Mouse (Mus musculus): ENCODE results near the gene Gm43191. TPM values are rescaled to one million over a fixed set of nuclear protein-coding genes. Genes with fewer than 3 reads are reported as not detected.

Gene Gm43191
- polyA plus RNA-seq, 1 experiment from 2014 or later: not detected

GRCm38 (mm10) chr3:116637693-116638476 lies 43.2 kb downstream of the Gm43191 start:
- Histone ChIP-seq H3K4me2 (no peak overlapping the region), H3K27ac (replicated peaks) (no peak overlapping the region), H3K9ac (no peak overlapping the region), H3K9me3 (no peaks in the 10 kb centered on the region), H3K27me3 (no peaks in the 10 kb centered on the region), H3K36me3 (peaks cover 89% of the 10 kb centered on the region), H3K4me3 (no peak overlapping the region), H3K4me1 (replicated peaks) (no peaks in the 10 kb centered on the region)
- no peak for ATAC-seq (ENCODE audit: low read depth)
- WGBS: 89% methylated on average over 9 of the region's 9 CpGs

GRCm38 (mm10) chr3:116635799-116636198 lies 45.3 kb downstream of the Gm43191 start:
- H3K27ac ChIP-seq (replicated peaks): no peak overlapping the region
- no peak overlapping the region for H3K4me2 ChIP-seq
- WGBS: 68% methylated on average over 5 of the region's 5 CpGs
- ATAC-seq (ENCODE audit: low read depth): no peak
- no peak overlapping the region for H3K4me3 ChIP-seq
- H3K36me3 ChIP-seq: peaks cover 87% of the 10 kb centered on the region
- H3K4me1 ChIP-seq (replicated peaks): no peaks in the 10 kb centered on the region
- H3K9ac ChIP-seq: no peak overlapping the region
- no peaks in the 10 kb centered on the region for H3K27me3 ChIP-seq
- no peaks in the 10 kb centered on the region for H3K9me3 ChIP-seq

GRCm38 (mm10) chr3:116634853-116635252 lies 46.2 kb downstream of the Gm43191 start:
- Histone ChIP-seq H3K4me3 (no peak overlapping the region), H3K9ac (no peak overlapping the region), H3K9me3 (no peaks in the 10 kb centered on the region), H3K36me3 (peaks cover 82% of the 10 kb centered on the region), H3K27me3 (no peaks in the 10 kb centered on the region), H3K27ac (replicated peaks) (no peak overlapping the region), H3K4me1 (replicated peaks) (no peaks in the 10 kb centered on the region), H3K4me2 (no peak overlapping the region)
- ATAC-seq (ENCODE audit: low read depth): no peak
- WGBS: 93% methylated on average over 8 of the region's 8 CpGs

- H3K4me3 ChIP-seq: no peak overlapping the region
- H3K27me3 ChIP-seq: no peaks in the 10 kb centered on the region
- H3K9me3 ChIP-seq: no peaks in the 10 kb centered on the region
- H3K36me3 ChIP-seq: peaks cover 74% of the 10 kb centered on the region
- no peak overlapping the region for H3K27ac ChIP-seq (replicated peaks)
- ATAC-seq (ENCODE audit: low read depth): no peak
- H3K4me1 ChIP-seq (replicated peaks): no peaks in the 10 kb centered on the region
- no peak overlapping the region for H3K9ac ChIP-seq
- 75% methylated on average over 3 of the region's 3 CpGs for WGBS
- H3K4me2 ChIP-seq: no peak overlapping the region
Measured at GRCm38 (mm10) chr3:116634091-116634490, 47.0 kb downstream of the Gm43191 start.

- no peaks in the 10 kb centered on the region for H3K4me1 ChIP-seq (replicated peaks)
- peaks cover 68% of the 10 kb centered on the region for H3K36me3 ChIP-seq
- no peak for ATAC-seq (ENCODE audit: low read depth)
- WGBS: 94% methylated on average over 3 of the region's 3 CpGs
- no peak overlapping the region for H3K9ac ChIP-seq
- no peak overlapping the region for H3K4me3 ChIP-seq
- no peaks in the 10 kb centered on the region for H3K27me3 ChIP-seq
- H3K4me2 ChIP-seq: no peak overlapping the region
- H3K9me3 ChIP-seq: no peaks in the 10 kb centered on the region
- H3K27ac ChIP-seq (replicated peaks): no peak overlapping the region
Measured at GRCm38 (mm10) chr3:116632971-116633370, 48.1 kb downstream of the Gm43191 start.

GRCm38 (mm10) chr3:116631459-116631858 lies 49.6 kb downstream of the Gm43191 start:
- H3K36me3 ChIP-seq: peaks cover 63% of the 10 kb centered on the region
- no peak for ATAC-seq (ENCODE audit: low read depth)
- H3K27ac ChIP-seq (replicated peaks): no peak overlapping the region
- no peaks in the 10 kb centered on the region for H3K9me3 ChIP-seq
- no peak overlapping the region for H3K4me2 ChIP-seq
- H3K27me3 ChIP-seq: no peaks in the 10 kb centered on the region
- H3K9ac ChIP-seq: no peak overlapping the region
- no peaks in the 10 kb centered on the region for H3K4me1 ChIP-seq (replicated peaks)
- H3K4me3 ChIP-seq: no peak overlapping the region
- 72% methylated on average over 1 of the region's 1 CpGs for WGBS

GRCm38 (mm10) chr3:116622641-116623040 lies 58.4 kb downstream of the Gm43191 start:
- 89% methylated on average over 7 of the region's 7 CpGs for WGBS
- H3K36me3 ChIP-seq: peaks cover 51% of the 10 kb centered on the region

GRCm38 (mm10) chr3:116620636-116621370 lies 60.3 kb downstream of the Gm43191 start:
- ATAC-seq (ENCODE audit: low read depth): no peak
- Histone ChIP-seq H3K36me3 (peaks cover 44% of the 10 kb centered on the region), H3K9ac (no peak overlapping the region), H3K9me3 (no peaks in the 10 kb centered on the region), H3K4me3 (no peak overlapping the region), H3K4me1 (replicated peaks) (no peaks in the 10 kb centered on the region), H3K27ac (replicated peaks) (no peak overlapping the region), H3K27me3 (no peaks in the 10 kb centered on the region), H3K4me2 (no peak overlapping the region)
- whole genome bisulfite sequencing: 95% methylated on average over 7 of the region's 7 CpGs

More at GRCm38 (mm10) chr3:116622641-116623040, 58.4 kb downstream of the Gm43191 start:
- H3K4me3 ChIP-seq: no peak overlapping the region
- no peaks in the 10 kb centered on the region for H3K9me3 ChIP-seq
- ATAC-seq (ENCODE audit: low read depth): no peak
- no peak overlapping the region for H3K27ac ChIP-seq (replicated peaks)
- no peaks in the 10 kb centered on the region for H3K27me3 ChIP-seq
- no peak overlapping the region for H3K4me2 ChIP-seq
- no peak overlapping the region for H3K9ac ChIP-seq
- no peaks in the 10 kb centered on the region for H3K4me1 ChIP-seq (replicated peaks)

GRCm38 (mm10) chr3:116618855-116619254 lies 62.2 kb downstream of the Gm43191 start:
- Histone ChIP-seq H3K4me1 (replicated peaks) (no peaks in the 10 kb centered on the region), H3K4me3 (no peak overlapping the region), H3K27me3 (no peaks in the 10 kb centered on the region), H3K36me3 (peaks cover 64% of the 10 kb centered on the region), H3K27ac (replicated peaks) (no peak overlapping the region), H3K4me2 (no peak overlapping the region), H3K9me3 (no peaks in the 10 kb centered on the region), H3K9ac (no peak overlapping the region)
- 86% methylated on average over 6 of the region's 6 CpGs for WGBS
- no peak for ATAC-seq (ENCODE audit: low read depth)

GRCm38 (mm10) chr3:116615318-116616068 lies 65.6 kb downstream of the Gm43191 start:
- Histone ChIP-seq H3K27me3 (no peaks in the 10 kb centered on the region), H3K4me1 (replicated peaks) (no peaks in the 10 kb centered on the region), H3K9ac (no peak overlapping the region), H3K36me3 (peaks cover 58% of the 10 kb centered on the region), H3K4me3 (no peak overlapping the region), H3K9me3 (no peaks in the 10 kb centered on the region), H3K4me2 (no peak overlapping the region), H3K27ac (replicated peaks) (no peak overlapping the region)
- ATAC-seq (ENCODE audit: low read depth): no peak
- 88% methylated on average over 8 of the region's 8 CpGs for WGBS

GRCm38 (mm10) chr3:116614295-116614892 lies 66.7 kb downstream of the Gm43191 start, which contains the start of gene Trmt13:
TSS of gene Trmt13 (minus strand) at chr3:116614587.
- H3K4me2 ChIP-seq: no peak within 1 kb of the TSS
- H3K4me1 ChIP-seq (replicated peaks): no peaks in the 10 kb centered on the region
- H3K27ac ChIP-seq (replicated peaks): no peak within 1 kb of the TSS
- no peaks in the 10 kb centered on the region for H3K27me3 ChIP-seq
- 85% methylated on average over 10 of the region's 10 CpGs for WGBS
- peaks cover 58% of the 10 kb centered on the region for H3K36me3 ChIP-seq
- H3K9ac ChIP-seq: no peak within 1 kb of the TSS
- no peak within 1 kb of the TSS for H3K4me3 ChIP-seq
- ATAC-seq (ENCODE audit: low read depth): no peak
- no peaks in the 10 kb centered on the region for H3K9me3 ChIP-seq

- Histone ChIP-seq H3K27ac (replicated peaks) (no peak overlapping the region), H3K9me3 (no peaks in the 10 kb centered on the region), H3K36me3 (peaks cover 21% of the 10 kb centered on the region), H3K4me3 (no peak overlapping the region), H3K9ac (no peak overlapping the region), H3K4me2 (no peak overlapping the region), H3K4me1 (replicated peaks) (no peaks in the 10 kb centered on the region), H3K27me3 (no peaks in the 10 kb centered on the region)
- WGBS: 79% methylated on average over 9 of the region's 9 CpGs
- no peak for ATAC-seq (ENCODE audit: low read depth)
Measured at GRCm38 (mm10) chr3:116604570-116604969, 76.5 kb downstream of the Gm43191 start.
